ENCODE assay signal across 19 mouse cellular contexts in the genomic region with DNA sequence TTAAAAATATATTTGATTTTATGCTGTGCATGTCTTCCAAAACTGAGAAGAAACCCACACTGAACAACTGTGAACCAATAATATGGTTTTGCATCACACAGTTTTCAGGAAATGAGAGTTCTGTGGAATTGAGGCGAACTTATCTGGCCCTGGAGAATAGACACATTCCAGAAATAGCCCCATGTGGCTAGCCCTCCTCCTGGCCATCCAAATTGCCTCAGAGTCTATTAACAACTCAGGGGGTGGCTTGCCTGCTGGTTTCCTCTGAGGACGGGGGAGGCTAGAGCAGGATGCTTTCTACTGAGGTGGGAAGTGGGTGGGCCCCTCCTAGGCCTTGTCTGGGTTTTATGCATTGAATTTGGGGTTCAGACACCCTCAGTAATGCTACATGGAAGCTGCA. TPM values are rescaled to one million over a fixed set of nuclear protein-coding genes. Genes with fewer than 3 reads are reported as not detected.
A peak's percentile ranks its signal among the peaks of the same experiment; 100 is the strongest.
DNase-seq lines count a peak whose midpoint lies in the region.
"Had no signal": no experiment of that assay in that cellular context is flagged by ENCODE, and none has a peak within 500 bp of the region (broad histone marks: within the 10 kb centered on the region; RNA-seq: fewer than 3 reads in every experiment).

No protein-coding gene starts in this region.

- no peaks in the 10 kb centered on the region for H3K9me3 ChIP-seq in megakaryocyte, embryonic 14.5 days
- H3K9me3 ChIP-seq: embryonic facial prominence, embryonic 10.5 days; forebrain, embryonic 13.5 days; heart, embryonic 10.5 days; hindbrain, embryonic 13.5 days had no signal

- peak; percentile 37 for DNase-seq in layer of hippocampus, adult 11-12 months (ENCODE audit: low spot score)
- DNase-seq in layer of hippocampus, postnatal 36 days: no peak
- peak; percentile 34 for DNase-seq in Muller cell, postnatal 12 days (ENCODE audit: inconsistent ontology term)
- DNase-seq in brain, adult 2 months (ENCODE audit: low read depth, low spot score): peak; percentile 59
- no peak for DNase-seq in lung, adult 18-20 months
- DNase-seq in adrenal gland, postnatal 14 days: no peak
- DNase-seq: adrenal gland, postnatal 10 days; cerebellum, adult 18-20 months; cerebellum, adult 9-11 months; cerebellum, postnatal 36 days; forebrain, postnatal 0 days; gastrocnemius, postnatal 36 days; heart, postnatal 10 days; heart, postnatal 4 days had no signal

- H3K4me3 ChIP-seq in megakaryocyte, embryonic 14.5 days (replicated peaks): peak overlapping the region; percentile 46
- H3K4me3 ChIP-seq: embryonic facial prominence, embryonic 10.5 days; forebrain, embryonic 13.5 days; heart, embryonic 10.5 days; hindbrain, embryonic 13.5 days had no signal

- no peaks in the 10 kb centered on the region for H3K27me3 ChIP-seq in megakaryocyte, embryonic 14.5 days (replicated peaks)
- H3K27me3 ChIP-seq: forebrain, embryonic 13.5 days had no signal

- peaks cover 80% of the 10 kb centered on the region for H3K4me1 ChIP-seq in megakaryocyte, embryonic 14.5 days
- H3K4me1 ChIP-seq: forebrain, embryonic 13.5 days; hindbrain, embryonic 13.5 days had no signal

- H3K36me3 ChIP-seq in megakaryocyte, embryonic 14.5 days (replicated peaks; ENCODE audit: low read length): no peaks in the 10 kb centered on the region
- H3K36me3 ChIP-seq: embryonic facial prominence, embryonic 10.5 days; heart, embryonic 10.5 days; hindbrain, embryonic 13.5 days had no signal

RNA-seq across cellular contexts. Expression of gene Klhl25, which starts 57.0 kb away (rescaled TPM):
- 10 to 100 TPM in 1 of 2 experiments, 1 to 10 TPM in 1; 8.5 to 10.0 TPM for total RNA-seq in layer of hippocampus, postnatal 36 days (2021)
- polyA plus RNA-seq in megakaryocyte, embryonic 14.5 days (2012; ENCODE audit: insufficient read depth, low replicate concordance): 2.8 and 11.9 TPM in 2 replicates
- total RNA-seq in adrenal gland, postnatal 14 days (2021): 12.5 and 14.3 TPM in 2 replicates

Comparison
In these comparisons a context has a peak if more than half of its experiments do, and no peak if none do; other contexts are left out.
1. DNase-seq: peak in layer of hippocampus, adult 11-12 months (single experiment), Muller cell, postnatal 12 days (single experiment) and brain, adult 2 months (single experiment); none in layer of hippocampus, postnatal 36 days (0 of 2), lung, adult 18-20 months (0 of 2) and adrenal gland, postnatal 14 days (single experiment).